Mouse (Mus musculus) lung, postnatal 0 days (tissue): ENCODE data around the gene Cass4.

Experiments
- CTCF ChIP-seq: IDR thresholded peaks from 2 replicates; pipeline ENCODE4 v1.5.1; 2016; ENCODE audit warnings: antibody characterized with exemption, mild to moderate bottlenecking
- EP300 ChIP-seq: IDR thresholded peaks from 2 replicates; pipeline ENCODE4 v1.6.1; 2016; ENCODE audit warnings: antibody characterized with exemption, mild to moderate bottlenecking, control low read depth

DNA sequence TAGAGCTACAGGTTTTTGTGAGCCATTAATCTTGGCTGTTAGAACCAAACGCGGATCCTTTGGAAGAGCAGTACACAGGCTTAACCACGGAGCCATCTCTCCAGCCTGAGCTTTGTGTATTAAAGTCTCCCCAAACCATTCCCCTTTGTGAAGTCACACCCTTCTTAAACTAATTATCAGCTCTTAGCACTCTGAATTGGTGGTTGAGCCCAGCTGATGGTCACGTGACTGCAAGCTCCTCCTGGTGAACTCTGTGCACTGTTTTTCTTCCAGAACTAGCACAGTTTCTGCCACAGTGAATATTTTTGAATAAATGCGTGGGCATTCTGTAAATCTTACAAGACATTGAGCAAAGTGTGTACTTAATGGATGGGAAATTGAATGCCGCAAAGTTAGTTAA lies 47.6 kb downstream of the Cass4 start:
- TF ChIP-seq CTCF: no peak
- no peak for TF ChIP-seq EP300
